Mouse (Mus musculus) left cerebral cortex, adult 8-10 months (tissue): ENCODE measurements around the gene Aldob. TPM values are rescaled to one million over a fixed set of nuclear protein-coding genes. Genes with fewer than 3 reads are reported as not detected.
"Not testable (repeated sequence)": the region's sequence is repeated elsewhere in the genome, so short reads cannot be mapped to it uniquely, and the experiment has no call there.

Experiments used
- DNase-seq, 2 experiments: peaks; one replicate each; pipeline ENCODE4 v3.0.0; 2022; ENCODE audit warnings: low spot score in 2 of 2
- total RNA-seq, 4 experiments: library from RNA; stranded (reverse); gene quantifications; 2 replicates each; pipeline ENCODE4 v1.2.4; 2022

Aldob gene
- total RNA-seq, 4 experiments from 2014 or later = 1.9 to 3.6 (median 2.5) TPM

DNA sequence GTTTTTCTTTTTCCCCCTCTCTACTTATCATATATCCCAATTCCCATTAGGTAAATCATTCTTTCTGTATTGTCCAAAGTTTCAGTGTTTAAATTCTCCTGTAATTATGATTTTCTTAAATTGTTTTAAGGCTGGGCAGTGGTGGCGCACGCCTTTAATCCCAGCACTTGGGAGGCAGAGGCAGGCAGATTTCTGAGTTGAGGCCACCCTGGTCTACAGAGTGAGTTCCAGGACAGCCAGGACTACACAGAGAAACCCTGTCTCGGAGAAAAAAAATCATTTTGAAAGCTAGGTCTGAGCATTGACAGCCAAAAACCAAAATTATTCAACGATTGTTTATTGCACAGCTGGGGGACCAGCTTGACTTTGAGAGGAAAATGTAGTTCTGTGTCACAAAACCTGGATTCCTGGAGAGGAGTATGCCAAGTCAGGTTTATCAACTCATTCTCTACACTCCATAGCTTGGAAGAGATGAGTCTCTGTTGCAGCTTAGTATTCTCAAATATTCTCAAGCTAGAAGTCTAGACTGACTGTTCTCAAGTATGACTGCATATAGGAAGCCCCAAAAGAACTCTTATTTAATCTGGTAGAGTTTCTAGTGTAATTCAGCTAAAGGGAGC, 13.6 kb downstream of the Aldob start:
- DNase-seq = no peak

DNA sequence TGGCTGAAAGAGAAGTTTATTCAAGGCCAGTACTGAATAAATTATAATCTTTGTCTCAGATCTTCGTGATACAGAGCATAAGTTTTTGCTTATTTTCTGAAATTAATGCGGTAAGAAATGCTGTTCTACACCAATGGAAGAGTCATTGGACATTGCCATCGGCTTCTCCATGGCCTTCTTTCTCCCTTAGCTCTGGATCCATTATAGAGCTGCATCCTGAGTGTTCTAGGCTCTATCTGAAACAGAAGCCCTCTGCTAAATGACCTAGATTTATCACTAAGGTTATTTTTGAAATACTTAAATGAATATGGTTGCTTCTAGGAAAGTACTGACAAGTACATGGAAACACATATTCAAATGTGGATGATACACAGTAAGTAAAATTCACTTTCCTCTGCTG, 14.3 kb downstream of the Aldob start:
- DNase-seq = no peak

- peak; percentile 66 to 88 for DNase-seq
Measured at GRCm38 (mm10) chr4:49522576-49522975, 26.8 kb downstream of the Aldob start.

DNA sequence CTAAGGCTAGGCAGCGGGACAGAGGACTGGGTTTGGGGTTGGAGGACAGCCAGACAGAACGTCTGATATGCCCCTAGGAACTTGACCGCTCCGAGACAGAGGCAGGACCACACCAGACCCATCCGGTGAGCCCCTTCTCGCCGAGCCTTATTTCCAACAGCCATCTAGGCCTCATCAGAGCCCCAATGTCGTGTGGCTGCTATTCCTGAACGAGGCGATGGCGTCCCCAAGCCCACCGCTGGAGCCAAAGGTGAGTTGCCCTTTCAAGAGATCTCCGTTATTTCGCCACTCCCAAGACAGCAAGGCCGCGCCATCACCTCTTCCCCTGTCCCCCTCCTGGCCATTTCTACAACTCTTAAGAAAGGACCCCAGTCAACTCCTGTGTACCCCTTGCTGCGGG, 28.0 kb downstream of the Aldob start:
- no peak for DNase-seq

DNA sequence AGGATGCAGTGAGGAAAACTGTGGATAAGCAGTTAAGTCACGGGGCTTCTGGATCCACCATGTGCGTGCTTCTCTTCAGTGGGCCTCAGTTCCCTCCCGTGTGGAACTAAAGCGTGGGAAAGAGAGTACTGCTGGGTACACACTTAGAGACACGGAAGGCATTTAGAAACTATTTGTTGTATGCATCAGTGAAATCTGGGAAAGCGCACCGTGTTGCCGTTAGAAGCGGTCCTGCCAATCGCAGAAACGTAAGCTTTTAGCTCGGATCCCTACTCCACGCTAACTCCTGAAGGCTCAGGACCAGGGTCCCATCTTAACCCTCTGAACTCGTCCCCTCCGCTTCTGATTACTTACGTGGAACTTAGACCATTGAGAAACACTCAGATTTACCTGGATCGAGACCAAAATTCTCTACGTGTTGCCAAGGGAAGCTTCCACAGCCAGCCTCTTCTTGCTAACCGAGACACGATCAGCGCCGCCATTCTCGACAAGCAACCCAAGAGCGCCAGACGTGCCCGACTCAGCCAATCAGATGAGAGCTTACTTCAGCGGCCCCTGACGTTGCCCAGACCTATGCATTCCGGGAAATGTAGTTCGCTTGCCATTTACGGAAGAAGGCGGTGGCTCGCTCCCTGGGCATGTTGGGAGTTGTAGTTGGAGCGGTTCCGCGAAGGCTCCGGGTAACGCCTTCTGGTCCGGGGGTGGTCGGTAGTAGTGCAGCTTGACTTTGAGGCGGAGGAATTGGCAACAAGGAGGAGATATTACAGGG, 28.6 kb downstream of the Aldob start, which contains the start of the genes Mrpl50 and Zfp189:
TSS of gene Mrpl50 (minus strand) at position 522 of the 769 bp plus-strand sequence.
TSS of gene Zfp189 (plus strand) at position 605 of the 769 bp plus-strand sequence.
- DNase-seq = peak; percentile 85 to 97

DNA sequence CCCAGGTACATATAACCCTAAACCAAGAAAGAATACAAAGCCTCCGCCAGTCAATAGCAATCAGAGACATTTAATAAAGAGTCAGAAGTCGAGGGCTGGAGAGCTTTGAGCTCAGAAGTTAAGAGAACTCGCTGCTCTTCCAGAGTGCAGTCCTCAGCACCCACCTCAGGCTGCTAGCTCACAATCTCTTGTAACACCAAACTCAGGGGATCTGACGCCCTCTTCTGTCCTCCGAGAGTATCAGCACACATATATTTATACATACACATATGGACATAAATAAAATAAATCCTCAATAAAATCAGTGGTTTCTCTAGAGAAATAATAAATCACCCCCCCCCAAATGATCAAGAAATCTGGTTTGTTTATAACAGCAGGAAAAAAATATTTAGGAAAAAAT, 29.9 kb downstream of the Aldob start:
- DNase-seq = no peak

DNA sequence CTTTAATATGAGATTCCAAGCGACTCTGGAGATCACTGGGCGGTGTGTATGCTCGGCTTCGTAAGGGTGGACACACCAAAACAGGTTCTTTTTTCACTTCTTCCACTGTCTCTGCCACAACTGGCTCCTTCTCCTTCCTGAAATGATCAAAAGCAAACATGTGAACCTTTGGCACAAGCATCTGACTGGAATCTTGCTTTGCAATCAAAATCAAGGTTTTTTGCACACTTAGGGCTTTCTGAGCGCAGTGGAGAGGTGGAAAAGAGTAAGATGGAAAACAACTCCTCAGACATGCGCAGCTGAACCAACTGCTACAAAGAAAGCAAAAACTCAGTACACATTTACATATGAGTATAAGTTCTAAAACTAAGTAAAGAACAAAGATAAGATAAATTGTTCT, 34.9 kb downstream of the Aldob start:
- DNase-seq = no peak

GRCm38 (mm10) chr4:49512636-49513035, 36.7 kb downstream of the Aldob start:
- DNase-seq = no peak

- DNase-seq = not testable (repeated sequence)
Measured at GRCm38 (mm10) chr4:49510236-49510835, 39.0 kb downstream of the Aldob start.

GRCm38 (mm10) chr4:49509183-49509582, 40.2 kb downstream of the Aldob start:
- no peak for DNase-seq

DNA sequence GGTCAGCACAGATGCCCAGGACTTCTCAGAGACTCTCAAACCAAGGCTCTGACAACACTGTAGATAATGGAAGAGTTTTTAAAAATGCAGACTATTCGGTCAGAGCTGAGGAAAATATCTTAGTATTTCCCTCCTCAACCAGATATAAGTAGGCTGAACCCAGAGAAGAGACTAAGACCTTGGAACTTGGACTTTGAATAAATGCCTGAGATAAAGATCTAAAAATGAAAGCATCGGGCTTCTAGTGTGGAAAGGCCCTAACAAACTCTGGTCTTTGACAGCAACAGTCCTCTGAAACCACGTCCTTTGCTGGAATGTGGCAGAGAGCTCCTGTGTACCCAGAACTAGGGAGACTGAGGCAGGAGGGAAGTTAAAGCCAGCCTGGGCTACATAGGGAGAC, 43.0 kb downstream of the Aldob start, which contains the start of gene Baat:
TSS of gene Baat (minus strand) at position 172 of the 400 bp plus-strand sequence.
- no peak for DNase-seq

DNA sequence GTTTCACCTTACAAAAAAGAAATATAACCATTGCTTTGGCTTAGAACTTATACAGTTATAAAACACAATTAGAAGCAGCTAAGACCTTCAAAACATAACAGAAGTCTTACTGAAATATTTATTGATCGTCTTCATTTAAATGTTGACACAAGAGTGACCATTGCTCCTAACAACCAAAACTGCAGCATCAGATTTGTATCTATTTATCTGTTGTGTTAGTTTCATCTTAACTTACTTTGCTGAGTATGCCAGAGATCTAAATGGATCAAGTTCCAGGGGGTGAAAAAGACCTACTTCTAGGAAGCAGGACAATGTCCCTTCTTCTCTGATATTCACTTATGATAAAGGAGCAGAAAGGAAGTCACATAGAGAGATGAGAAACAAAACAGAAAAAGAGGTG, 45.8 kb downstream of the Aldob start:
- no peak for DNase-seq

Other genes starting within 250 kb of the Aldob start
- not detected for gene Acnat2, start 141.4 kb downstream of the Aldob start, total RNA-seq
- gene Acnat1, start 75.6 kb downstream of the Aldob start, total RNA-seq = not detected
- gene Baat, start 43.0 kb downstream of the Aldob start, total RNA-seq = under 1 TPM in 3 of 4 experiments, not detected in 1; 0.19 to 0.27 (median 0.24) TPM
- 10 to 100 TPM; 27.8 to 33.3 (median 29.2) TPM for gene Mrpl50, start 28.5 kb downstream of the Aldob start, total RNA-seq
- gene Zfp189, start 28.4 kb downstream of the Aldob start, total RNA-seq = 10 to 100 TPM; 11.0 to 13.2 (median 11.6) TPM
- 10 to 100 TPM; 70.3 to 77.8 (median 74.8) TPM for gene Tmem246, start 48.3 kb upstream of the Aldob start, total RNA-seq
- 10 to 100 TPM; 63.9 to 70.8 (median 66.1) TPM for gene Rnf20, start 82.5 kb upstream of the Aldob start, total RNA-seq
- gene Ppp3r2, start 132.5 kb upstream of the Aldob start, total RNA-seq = under 1 TPM; 0.34 to 0.94 (median 0.59) TPM